Mouse (Mus musculus) myocyte (in vitro differentiated cells): Measurements from ENCODE around the gene Rrp7a.

Experiments
- CEBPB ChIP-seq: IDR thresholded peaks from 2 replicates; pipeline ENCODE4 v1.6.1; 2011; ENCODE audit warnings: mild to moderate bottlenecking, moderate library complexity; ENCODE audit not compliant: poor library complexity, insufficient read depth, severe bottlenecking
- E2F4 ChIP-seq: IDR thresholded peaks from one replicate; pipeline ENCODE4 v1.6.1; 2011; ENCODE audit warnings: mild to moderate bottlenecking, control low read depth, moderate library complexity; ENCODE audit not compliant: insufficient read depth
- MAX ChIP-seq: IDR thresholded peaks from one replicate; pipeline ENCODE4 v1.6.1; 2011; ENCODE audit warnings: low read depth, mild to moderate bottlenecking, control low read depth
- POLR2A ChIP-seq: IDR thresholded peaks from one replicate; pipeline ENCODE4 v1.6.1; 2011; ENCODE audit warnings: low read depth, mild to moderate bottlenecking, control low read depth, moderate library complexity; ENCODE audit not compliant: insufficient read length
- POLR2AphosphoS2 ChIP-seq: IDR thresholded peaks from one replicate; pipeline ENCODE4 v1.6.1; 2011; ENCODE audit warnings: low read depth, control low read depth; ENCODE audit not compliant: insufficient read length
- SRF ChIP-seq: IDR thresholded peaks from one replicate; pipeline ENCODE4 v1.6.1; 2011; ENCODE audit warnings: low read depth; ENCODE audit not compliant: control insufficient read depth, insufficient read length
- TCF12 ChIP-seq: IDR thresholded peaks from one replicate; pipeline ENCODE4 v1.6.1; 2011; ENCODE audit warnings: mild to moderate bottlenecking, control low read depth; ENCODE audit not compliant: poor library complexity, insufficient read depth, severe bottlenecking
- TCF3 ChIP-seq: IDR thresholded peaks from one replicate; pipeline ENCODE4 v1.6.1; 2011; ENCODE audit warnings: low read depth, control low read depth; ENCODE audit not compliant: insufficient read length
- USF1 ChIP-seq: IDR thresholded peaks from one replicate; pipeline ENCODE4 v1.6.1; 2011; ENCODE audit warnings: low read depth, mild to moderate bottlenecking, control low read depth, moderate library complexity

DNA sequence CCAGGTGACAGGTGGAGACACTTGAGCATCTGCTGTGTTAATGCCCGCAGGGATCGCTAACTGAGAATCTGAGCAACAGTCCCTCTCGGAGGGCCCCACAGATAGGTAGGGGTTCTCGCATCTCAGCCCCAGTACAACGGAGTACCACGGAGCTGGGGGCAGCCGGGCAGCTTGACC is 33.3 kb downstream of the Rrp7a start, which contains the start of gene Serhl:
- TF ChIP-seq USF1 = no peak
- TF ChIP-seq POLR2AphosphoS2 = no peak
- TF ChIP-seq CEBPB = no peak
- no peak for TF ChIP-seq SRF
- no peak for TF ChIP-seq E2F4
- TF ChIP-seq POLR2A = no peak
- no peak for TF ChIP-seq TCF12
- no peak for TF ChIP-seq MAX
- no peak for TF ChIP-seq TCF3
